Mouse (Mus musculus) E14TG2a.4 (cell line): ENCODE measurements around the gene Sppl2a.
A peak's percentile ranks its signal among the peaks of the same experiment; 100 is the strongest.

Experiments used
- H3K27me3 ChIP-seq: 2 replicates; pipeline ENCODE4 v1.6.1; 2014; ENCODE audit warnings: low read length, control low read depth; ENCODE audit not compliant: insufficient read depth
- H3K36me3 ChIP-seq: 2 replicates; pipeline ENCODE4 v1.6.1; 2014; ENCODE audit warnings: low read length, control low read depth; ENCODE audit not compliant: insufficient read depth
- H3K4me1 ChIP-seq: replicated peaks from 2 replicates; pipeline ENCODE4 v1.6.1; 2014; ENCODE audit warnings: low read depth, low read length, control low read depth
- H3K4me3 ChIP-seq: replicated peaks from 2 replicates; pipeline ENCODE4 v1.5.1; 2014; ENCODE audit warnings: mild to moderate bottlenecking, low read length
- H3K9me3 ChIP-seq: 2 replicates; pipeline ENCODE4 v1.6.1; 2014; ENCODE audit warnings: low read length, control low read depth
- CTCF ChIP-seq: conservative IDR thresholded peaks from 2 replicates; pipeline ENCODE4 v1.5.1; 2014; ENCODE audit warnings: low read length
- NANOG ChIP-seq: IDR thresholded peaks from 2 replicates; pipeline ENCODE4 v1.6.1; 2014; ENCODE audit warnings: borderline replicate concordance, low read length, mixed read lengths
- POU5F1 ChIP-seq: IDR thresholded peaks from 2 replicates; pipeline ENCODE4 v1.6.1; 2014; ENCODE audit warnings: low read length, borderline replicate concordance

Sppl2a gene

GRCm38 (mm10) chr2:126916236-126916635 lies 16.8 kb downstream of the Sppl2a start:
- TF ChIP-seq POU5F1: no peak
- no peaks in the 10 kb centered on the region for H3K27me3 ChIP-seq

DNA sequence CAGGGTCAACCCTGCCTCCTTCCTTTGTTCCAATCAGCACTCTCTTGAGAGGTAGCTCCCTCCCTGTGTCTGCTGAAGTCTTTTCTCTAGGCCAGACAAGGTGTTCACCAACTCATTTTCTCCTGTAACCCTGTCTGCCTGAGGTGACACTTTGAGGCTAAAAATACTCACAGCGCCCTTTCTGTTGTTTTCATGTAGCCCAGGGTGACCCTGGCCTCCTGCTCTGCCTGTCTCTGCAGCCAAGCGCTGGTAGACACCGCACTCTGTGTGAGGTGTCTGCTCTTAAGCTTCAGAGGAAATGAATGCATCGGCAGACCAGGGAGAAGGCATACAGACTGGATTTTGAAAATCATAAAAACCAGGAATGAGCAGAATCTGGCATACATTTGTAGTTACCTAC lies 18.9 kb downstream of the Sppl2a start:
- H3K27me3 ChIP-seq: no peaks in the 10 kb centered on the region
- no peak overlapping the region for H3K4me3 ChIP-seq
- no peaks in the 10 kb centered on the region for H3K36me3 ChIP-seq
- no peak for TF ChIP-seq NANOG
- TF ChIP-seq CTCF: no peak
- TF ChIP-seq POU5F1: no peak
- 0 out of 2 replicates have a peak, but pooled peaks cover 8% of the 10 kb centered on the region for H3K4me1 ChIP-seq
- H3K9me3 ChIP-seq: no peaks in the 10 kb centered on the region

More at GRCm38 (mm10) chr2:126916236-126916635, 16.8 kb downstream of the Sppl2a start:
- Histone ChIP-seq H3K9me3 (no peaks in the 10 kb centered on the region), H3K36me3 (0 out of 2 replicates have a peak, but pooled peaks cover 3% of the 10 kb centered on the region), H3K4me1 (0 out of 2 replicates have a peak, but pooled peaks cover 3% of the 10 kb centered on the region), H3K4me3 (no peak overlapping the region)

GRCm38 (mm10) chr2:126904162-126904561 lies 28.9 kb downstream of the Sppl2a start:
- no peak overlapping the region for H3K4me3 ChIP-seq
- no peak for TF ChIP-seq CTCF
- no peak for TF ChIP-seq POU5F1
- no peak for TF ChIP-seq NANOG
- H3K4me1 ChIP-seq: no peaks in the 10 kb centered on the region; the same call in 1 of the 2 replicates

DNA sequence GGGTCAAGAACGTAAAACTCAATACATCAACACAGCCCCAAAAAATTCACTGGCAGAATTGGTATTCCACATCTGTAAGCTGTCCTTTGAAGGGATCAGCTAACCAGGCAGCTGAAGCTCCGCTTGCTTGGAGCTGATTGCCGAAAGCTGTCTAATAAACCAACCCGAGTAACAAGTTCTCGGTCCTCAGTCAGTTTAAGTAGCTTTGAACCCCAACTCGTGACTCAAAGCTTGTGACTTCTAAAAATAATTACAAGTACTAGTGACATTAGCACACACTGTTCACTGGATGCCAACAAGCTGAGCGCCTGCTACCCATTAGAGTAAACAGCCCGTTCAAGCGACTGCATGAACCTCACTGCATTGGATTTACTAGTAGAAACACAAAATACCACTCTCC lies 35.5 kb downstream of the Sppl2a start:
- Histone ChIP-seq H3K9me3 (no peaks in the 10 kb centered on the region), H3K36me3 (no peaks in the 10 kb centered on the region), H3K27me3 (no peaks in the 10 kb centered on the region), H3K4me1 (no peaks in the 10 kb centered on the region), H3K4me3 (no peak overlapping the region)
- no peak for TF ChIP-seq CTCF
- no peak for TF ChIP-seq POU5F1
- TF ChIP-seq NANOG: no peak

More at GRCm38 (mm10) chr2:126904162-126904561, 28.9 kb downstream of the Sppl2a start:
- no peaks in the 10 kb centered on the region for H3K9me3 ChIP-seq
- H3K27me3 ChIP-seq: no peaks in the 10 kb centered on the region
- no peaks in the 10 kb centered on the region for H3K36me3 ChIP-seq

GRCm38 (mm10) chr2:126896941-126897340 lies 36.1 kb downstream of the Sppl2a start:
- no peak overlapping the region for H3K4me3 ChIP-seq
- TF ChIP-seq POU5F1 (no peak), CTCF (no peak), NANOG (no peak)
- H3K4me1 ChIP-seq: no peaks in the 10 kb centered on the region
- no peaks in the 10 kb centered on the region for H3K36me3 ChIP-seq
- no peaks in the 10 kb centered on the region for H3K27me3 ChIP-seq
- no peaks in the 10 kb centered on the region for H3K9me3 ChIP-seq

DNA sequence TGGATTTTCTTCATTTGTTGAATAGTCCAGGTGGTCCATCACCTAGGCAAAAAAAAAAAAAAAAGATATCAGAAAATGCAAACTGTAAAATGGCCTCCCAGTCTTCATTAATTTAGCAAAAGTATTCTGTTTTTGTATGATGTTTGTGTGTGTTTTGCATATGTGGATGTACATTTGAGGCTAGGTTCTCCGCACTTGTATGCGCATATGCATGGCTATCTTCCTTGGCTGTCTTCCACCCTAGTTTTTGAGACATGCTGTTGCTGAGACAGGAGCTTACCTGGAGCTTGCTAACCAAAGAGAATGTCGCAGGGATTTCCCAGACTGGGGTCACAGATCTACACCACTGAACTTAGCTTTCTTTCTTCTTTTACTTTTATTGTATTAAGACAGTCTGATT lies 38.8 kb downstream of the Sppl2a start:
- Histone ChIP-seq H3K27me3 (no peaks in the 10 kb centered on the region), H3K36me3 (no peaks in the 10 kb centered on the region), H3K4me3 (no peak overlapping the region), H3K9me3 (no peaks in the 10 kb centered on the region), H3K4me1 (no peaks in the 10 kb centered on the region)
- no peak for TF ChIP-seq NANOG
- peak; percentile 97 for TF ChIP-seq POU5F1

DNA sequence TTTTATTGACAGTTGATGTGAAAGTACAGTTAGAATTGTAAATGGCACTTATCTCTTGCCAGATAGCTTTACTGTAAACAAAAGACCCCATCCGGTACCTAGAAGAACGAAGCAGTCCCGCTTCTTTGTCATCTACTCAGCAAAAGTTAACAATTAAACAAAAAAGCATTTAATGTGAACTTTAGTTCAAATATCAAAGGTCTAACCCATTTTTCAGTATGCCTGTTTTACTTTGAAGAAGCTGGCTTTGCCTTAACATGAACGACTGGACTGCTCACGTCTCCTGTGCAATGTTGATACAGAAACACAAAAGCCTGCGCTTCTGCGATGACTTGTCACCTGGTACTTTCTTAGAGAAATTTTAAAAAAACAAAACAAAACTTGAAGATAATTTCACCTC lies 40.7 kb downstream of the Sppl2a start:
- Histone ChIP-seq H3K4me3 (no peak overlapping the region), H3K36me3 (no peaks in the 10 kb centered on the region), H3K9me3 (no peaks in the 10 kb centered on the region), H3K4me1 (peaks cover 6% of the 10 kb centered on the region), H3K27me3 (no peaks in the 10 kb centered on the region)
- no peak for TF ChIP-seq CTCF
- TF ChIP-seq NANOG: no peak
- no peak for TF ChIP-seq POU5F1

DNA sequence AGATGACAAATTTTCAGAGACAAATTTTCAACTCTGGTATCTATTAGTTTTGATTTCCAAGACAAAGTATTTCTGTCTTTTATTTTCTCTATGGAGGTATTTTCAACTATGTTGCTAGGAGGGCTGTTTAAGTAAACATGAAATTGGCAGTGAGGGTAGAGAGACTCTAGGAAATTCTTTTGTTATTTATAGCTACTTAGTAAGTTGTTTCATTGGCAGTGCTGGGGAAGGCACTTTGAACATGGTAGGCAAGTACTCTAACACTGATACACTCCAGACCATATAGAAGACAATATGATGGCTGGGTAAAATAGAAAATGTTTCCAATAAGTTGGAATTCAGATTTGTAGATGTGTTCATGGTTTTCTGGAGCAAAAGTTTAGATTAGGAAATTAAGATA lies 41.3 kb downstream of the Sppl2a start:
- Histone ChIP-seq H3K4me3 (no peak overlapping the region), H3K4me1 (peaks cover 6% of the 10 kb centered on the region), H3K9me3 (no peaks in the 10 kb centered on the region), H3K27me3 (no peaks in the 10 kb centered on the region), H3K36me3 (no peaks in the 10 kb centered on the region)
- TF ChIP-seq POU5F1 (no peak), CTCF (no peak), NANOG (no peak)

- H3K4me3 ChIP-seq: no peak overlapping the region
- no peaks in the 10 kb centered on the region for H3K36me3 ChIP-seq
- no peak for TF ChIP-seq CTCF
- TF ChIP-seq NANOG: no peak
- no peak for TF ChIP-seq POU5F1
- H3K9me3 ChIP-seq: no peaks in the 10 kb centered on the region
- peaks cover 6% of the 10 kb centered on the region for H3K4me1 ChIP-seq
- H3K27me3 ChIP-seq: no peaks in the 10 kb centered on the region
Observed at GRCm38 (mm10) chr2:126887141-126887540, 45.9 kb downstream of the Sppl2a start.
